Mouse (Mus musculus) ES-E14 (cell line): ENCODE measurements at regions not wholly inside any gene's neighbourhood (a gene's known extent, or its start where the extent isn't known, plus 50 kb on each side); places are given as distances from the start of the nearest gene placed in this dataset.

Experiments
- DNase-seq: peaks from one replicate; pipeline ENCODE4 v3.0.0-alpha.2; 2013; ENCODE audit warnings: low read depth, low spot score
- H3K27ac ChIP-seq: 2 replicates; pipeline ENCODE4 v1.5.1; 2012; ENCODE audit warnings: low read depth, mild to moderate bottlenecking, low read length, moderate library complexity, mixed read lengths; ENCODE audit not compliant: poor library complexity, insufficient read depth, severe bottlenecking
- H3K36me3 ChIP-seq: 2 replicates; pipeline ENCODE4 v1.6.1; 2012; ENCODE audit warnings: mild to moderate bottlenecking, low read length, moderate library complexity, mixed read lengths; ENCODE audit not compliant: control insufficient read depth, poor library complexity, insufficient read depth, severe bottlenecking
- H3K4me1 ChIP-seq, 2 experiments: fragments of 150-350 bp in 1 of 2; sonication (generic) in 1 of 2; 2 replicates each; pipeline ENCODE4 v1.6.1; 2012; ENCODE audit warnings: low read length in 2 of 2, mild to moderate bottlenecking in 1 of 2, mixed read lengths in 1 of 2; ENCODE audit not compliant: control insufficient read depth in 2 of 2, insufficient read depth in 2 of 2, poor library complexity in 1 of 2
- H3K4me3 ChIP-seq, 2 experiments: fragments of 150-350 bp in 1 of 2; sonication (generic) in 1 of 2; 2 replicates each; pipeline ENCODE4 v1.5.1; 2012; ENCODE audit warnings: low read length in 2 of 2, low read depth in 1 of 2, mild to moderate bottlenecking in 1 of 2, mixed read lengths in 1 of 2; ENCODE audit not compliant: insufficient read depth in 1 of 2, poor library complexity in 1 of 2, severe bottlenecking in 1 of 2
- H3K9ac ChIP-seq: 2 replicates; pipeline ENCODE4 v1.6.1; 2012; ENCODE audit warnings: low read depth, mild to moderate bottlenecking, low read length, mixed read lengths; ENCODE audit not compliant: poor library complexity, insufficient read depth, severe bottlenecking
- H3K9me3 ChIP-seq: fragments of 150-350 bp; sonication (generic); 2 replicates; pipeline ENCODE4 v1.6.1; 2012; ENCODE audit warnings: low read depth, mild to moderate bottlenecking, low read length; ENCODE audit not compliant: control insufficient read depth, insufficient read depth
- CHD2 ChIP-seq: IDR thresholded peaks from 2 replicates; pipeline ENCODE4 v1.6.1; 2014; ENCODE audit warnings: mild to moderate bottlenecking, low read depth, low read length, inconsistent platforms
- HCFC1 ChIP-seq: IDR thresholded peaks from 2 replicates; pipeline ENCODE4 v1.6.1; 2012; ENCODE audit warnings: low read length, inconsistent platforms, borderline replicate concordance; ENCODE audit not compliant: insufficient read depth
- MAFK ChIP-seq: IDR thresholded peaks from 2 replicates; pipeline ENCODE4 v1.6.1; 2014; ENCODE audit warnings: mild to moderate bottlenecking, low read depth, low read length, inconsistent platforms; ENCODE audit not compliant: insufficient read depth
- ZC3H11A ChIP-seq: IDR thresholded peaks from 2 replicates; pipeline ENCODE4 v1.6.1; 2012; ENCODE audit warnings: low read depth, mild to moderate bottlenecking, inconsistent platforms, low read length, borderline replicate concordance
- ZNF384 ChIP-seq: IDR thresholded peaks from 2 replicates; pipeline ENCODE4 v1.6.1; 2012; ENCODE audit warnings: low read depth, low read length, inconsistent platforms
- in situ Hi-C, 2 experiments: fragments of 600-800 bp; cut with MboI; formaldehyde crosslinking; loops; one replicate each; pipeline ENCODE4 v1.15.1; 2025; ENCODE audit warnings: low sequenced_read_pairs in 2 of 2, inconsistent platforms in 1 of 2; ENCODE audit not compliant: unreplicated experiment in 2 of 2

- H3K36me3 ChIP-seq = no peaks in the 10 kb centered on the region
- in situ Hi-C loops = no loop called here
- no peak overlapping the region for H3K9ac ChIP-seq
- no peaks in the 10 kb centered on the region for H3K4me1 ChIP-seq
- no peak for TF ChIP-seq ZNF384
- no peak for TF ChIP-seq MAFK
- TF ChIP-seq HCFC1 = no peak
- TF ChIP-seq ZC3H11A = no peak
- TF ChIP-seq CHD2 = no peak
- H3K27ac ChIP-seq = no peak overlapping the region
- H3K9me3 ChIP-seq = no peaks in the 10 kb centered on the region
- no peak overlapping the region for H3K4me3 ChIP-seq
- no peak for DNase-seq
These were observed 393.4 kb downstream of the Gm16223 start for GRCm38 (mm10) chr5:42461195-42461594.

- H3K4me1 ChIP-seq = no peaks in the 10 kb centered on the region
- in situ Hi-C loops = no loop called here
- H3K27ac ChIP-seq = no peak overlapping the region
- DNase-seq = no peak
- no peak overlapping the region for H3K4me3 ChIP-seq
- no peak overlapping the region for H3K9ac ChIP-seq
- H3K9me3 ChIP-seq = no peaks in the 10 kb centered on the region
- no peaks in the 10 kb centered on the region for H3K36me3 ChIP-seq
- TF ChIP-seq HCFC1 (no peak), ZNF384 (no peak), ZC3H11A (no peak), CHD2 (no peak), MAFK (no peak)
These were observed 397.1 kb downstream of the Gm16223 start for GRCm38 (mm10) chr5:42464814-42465213.

GRCm38 (mm10) chr5:42473493-42473892 is 405.7 kb downstream of the Gm16223 start:
- H3K4me3 ChIP-seq = no peak overlapping the region
- DNase-seq = no peak
- H3K9me3 ChIP-seq = no peaks in the 10 kb centered on the region
- TF ChIP-seq ZNF384 (peak; percentile 87), CHD2 (no peak)
- no peak overlapping the region for H3K27ac ChIP-seq
- H3K4me1 ChIP-seq = no peaks in the 10 kb centered on the region
- H3K9ac ChIP-seq = no peak overlapping the region
- no peaks in the 10 kb centered on the region for H3K36me3 ChIP-seq
- in situ Hi-C loops = no loop called here

- no peak overlapping the region for H3K9ac ChIP-seq
- TF ChIP-seq CHD2 (no peak), MAFK (no peak), HCFC1 (no peak), ZC3H11A (no peak), ZNF384 (no peak)
- no peaks in the 10 kb centered on the region for H3K9me3 ChIP-seq
- no peak overlapping the region for H3K4me3 ChIP-seq
- no peaks in the 10 kb centered on the region for H3K4me1 ChIP-seq
- H3K27ac ChIP-seq = no peak overlapping the region
- in situ Hi-C loops = no loop called here
- no peaks in the 10 kb centered on the region for H3K36me3 ChIP-seq
- DNase-seq = no peak
These were observed 434.5 kb downstream of the Gm16223 start for GRCm38 (mm10) chr5:42502124-42502801.

- Histone ChIP-seq H3K9me3 (no peaks in the 10 kb centered on the region), H3K4me3 (no peak overlapping the region), H3K4me1 (no peaks in the 10 kb centered on the region), H3K36me3 (no peaks in the 10 kb centered on the region), H3K9ac (no peak overlapping the region), H3K27ac (no peak overlapping the region)
- no peak for DNase-seq
- in situ Hi-C loops = no loop called here
- TF ChIP-seq MAFK = no peak
- no peak for TF ChIP-seq HCFC1
- TF ChIP-seq ZNF384 = no peak
- TF ChIP-seq ZC3H11A = no peak
- no peak for TF ChIP-seq CHD2
These were observed 435.0 kb downstream of the Gm16223 start for GRCm38 (mm10) chr5:42502802-42503136.
